Mouse (Mus musculus): ENCODE measurements around the gene Pabpn1l. TPM values are rescaled to one million over a fixed set of nuclear protein-coding genes. Genes with fewer than 3 reads are reported as not detected.

Gene Pabpn1l
- not detected in 2 replicates for polyA plus RNA-seq (2021; fragmentation: Nextera tagmentation)
- long read RNA-seq, experiment 1, result 0 reads
- long read RNA-seq, experiment 2, result 0 reads

GRCm38 (mm10) chr8:122622727-122623126 is at the start of gene Pabpn1l:
Pabpn1l (minus strand) TSS chr8:122622739.

DNA sequence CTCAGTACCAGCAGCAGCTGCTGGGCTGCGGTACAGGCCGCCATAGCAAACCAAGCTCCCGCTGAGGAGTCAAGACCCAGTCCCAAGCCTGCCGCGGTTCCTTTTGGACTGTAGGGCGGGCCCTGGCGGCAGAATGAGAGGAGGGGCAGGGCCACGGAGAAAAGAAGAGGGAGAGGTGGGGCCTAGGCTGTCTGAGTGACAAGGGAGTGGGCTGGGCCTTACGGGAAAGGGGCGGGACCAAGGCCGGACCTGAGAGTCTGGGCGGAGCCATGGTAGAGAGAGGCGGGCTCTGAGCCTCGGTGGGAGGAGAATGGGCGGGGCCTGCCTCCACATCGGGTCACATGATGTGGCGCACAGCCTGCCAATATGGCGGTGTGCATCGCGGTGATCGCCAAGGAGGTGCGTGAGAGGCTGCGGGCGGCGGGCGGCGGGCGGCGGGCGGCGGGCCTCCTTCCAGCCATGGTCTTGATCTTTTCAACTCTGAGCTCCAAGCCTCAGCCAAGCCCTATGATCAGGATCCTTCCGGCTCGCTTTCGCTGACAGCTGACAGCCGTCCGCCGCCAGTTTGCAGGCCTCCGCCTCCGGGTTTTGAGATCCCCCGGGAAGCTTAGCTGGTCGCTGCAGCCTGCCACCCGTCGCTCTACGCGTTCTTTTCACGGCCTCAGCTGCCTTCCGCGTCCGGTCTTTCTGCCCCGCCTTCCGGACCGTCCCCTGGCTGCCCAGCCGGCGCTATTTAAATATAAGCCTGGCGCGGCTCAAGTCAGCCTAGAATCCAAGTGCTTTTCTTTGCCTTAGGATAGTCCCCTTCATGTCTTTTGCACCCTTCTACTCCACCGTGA is 11.0 kb downstream of the Pabpn1l start, which contains the start of the genes Galns and Trappc2l:
TSS of gene Galns (minus strand) at position 169 of the 839 bp plus-strand sequence.
TSS of gene Trappc2l (plus strand) at position 346 of the 839 bp plus-strand sequence.

DNA sequence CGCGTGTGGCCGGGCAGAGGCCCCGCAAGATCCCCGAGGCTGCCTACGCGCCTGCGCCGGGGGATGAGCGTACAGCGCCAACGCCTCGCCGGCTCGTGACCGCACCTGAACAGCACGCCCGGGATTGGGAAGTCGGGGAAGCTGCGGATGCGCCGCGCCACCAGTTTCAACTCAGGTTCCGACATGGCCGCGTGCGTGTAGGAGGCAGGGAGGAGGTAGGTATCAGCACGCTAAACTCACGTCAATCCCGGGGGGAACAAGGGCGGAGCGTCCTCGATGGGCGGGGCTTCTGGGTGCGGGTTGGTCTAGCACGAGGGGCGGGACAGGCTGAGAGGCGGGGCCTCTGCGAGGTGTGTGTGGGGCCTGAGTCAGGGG is 45.9 kb downstream of the Pabpn1l start, which contains the start of gene Aprt:
TSS of gene Aprt (minus strand) at position 262 of the 375 bp plus-strand sequence.

Other genes with a start within 250 kb of the Pabpn1l start
- gene Zc3h18, start 246.1 kb downstream of the Pabpn1l start, polyA plus RNA-seq (2021; fragmentation: Nextera tagmentation), result 4.4 and 8.4 TPM in 2 replicates
- gene Il17c, start 200.7 kb downstream of the Pabpn1l start, polyA plus RNA-seq (2021; fragmentation: Nextera tagmentation), result not detected in 2 replicates
- gene Cyba, start 189.8 kb downstream of the Pabpn1l start, polyA plus RNA-seq (2021; fragmentation: Nextera tagmentation), result 29.4 and 37.8 TPM in 2 replicates
- 32.9 and 35.2 TPM in 2 replicates for gene Mvd, start 179.3 kb downstream of the Pabpn1l start, polyA plus RNA-seq (2021; fragmentation: Nextera tagmentation)
- gene Snai3, start 162.0 kb downstream of the Pabpn1l start, polyA plus RNA-seq (2021; fragmentation: Nextera tagmentation), result 0.48 and 1.1 TPM in 2 replicates
- gene Rnf166, start 146.7 kb downstream of the Pabpn1l start, polyA plus RNA-seq (2021; fragmentation: Nextera tagmentation), result 18.0 and 47.5 TPM in 2 replicates
- gene Ctu2, start 146.6 kb downstream of the Pabpn1l start, polyA plus RNA-seq (2021; fragmentation: Nextera tagmentation), result 28.1 and 37.4 TPM in 2 replicates
- gene Piezo1, start 71.4 kb downstream of the Pabpn1l start, polyA plus RNA-seq (2021; fragmentation: Nextera tagmentation), result 0.55 and 0.73 TPM in 2 replicates
- 1.4 TPM in 2 replicates for gene Cdt1, start 54.7 kb downstream of the Pabpn1l start, polyA plus RNA-seq (2021; fragmentation: Nextera tagmentation)
- gene Aprt, start 45.8 kb downstream of the Pabpn1l start, polyA plus RNA-seq (2021; fragmentation: Nextera tagmentation), result 134 and 136 TPM in 2 replicates
- gene Galns, start 11.3 kb downstream of the Pabpn1l start, polyA plus RNA-seq (2021; fragmentation: Nextera tagmentation), result 2.2 and 3.4 TPM in 2 replicates
- gene Trappc2l, start 11.1 kb downstream of the Pabpn1l start, polyA plus RNA-seq (2021; fragmentation: Nextera tagmentation), result 164 and 234 TPM in 2 replicates
- gene Cbfa2t3, start 76.4 kb upstream of the Pabpn1l start, polyA plus RNA-seq (2021; fragmentation: Nextera tagmentation), result 3.6 and 4.5 TPM in 2 replicates
- 4.4 and 5.6 TPM in 2 replicates for gene Acsf3, start 152.7 kb upstream of the Pabpn1l start, polyA plus RNA-seq (2021; fragmentation: Nextera tagmentation)
- 1.1 and 2.8 TPM in 2 replicates for gene Cdh15, start 225.2 kb upstream of the Pabpn1l start, polyA plus RNA-seq (2021; fragmentation: Nextera tagmentation)